29 mouse cellular contexts compared by ENCODE assay signal in genomic region chr4:82891566-82891965, GRCm38 (mm10). TPM values are rescaled to one million over a fixed set of nuclear protein-coding genes. Genes with fewer than 3 reads are reported as not detected.
DNase-seq lines count a peak whose midpoint lies in the region; ATAC-seq and TF ChIP-seq lines count a peak whose summit lies in the region.
"Had no signal": no experiment of that assay in that cellular context is flagged by ENCODE, and none has a peak within 500 bp of the region (broad histone marks: within the 10 kb centered on the region; RNA-seq: fewer than 3 reads in every experiment).

No protein-coding gene starts in this region.

- 51% methylated on average over 2 of the region's 2 CpGs for WGBS in forebrain, postnatal 0 days
- 80% methylated on average over 2 of the region's 2 CpGs for WGBS in forebrain, embryonic 11.5 days
- 47% methylated on average over 2 of the region's 2 CpGs for WGBS in embryonic facial prominence, embryonic 14.5 days
- 31% methylated on average over 2 of the region's 2 CpGs for WGBS in limb, embryonic 13.5 days

- H3K4me3 ChIP-seq in forebrain, postnatal 0 days (ENCODE audit: low read depth, low read length): no peak overlapping the region
- no peak overlapping the region for H3K4me3 ChIP-seq in forebrain, embryonic 11.5 days (ENCODE audit: low read depth, low read length)
- H3K4me3 ChIP-seq in embryonic facial prominence, embryonic 14.5 days (ENCODE audit: low read depth, low read length): no peak overlapping the region
- H3K4me3 ChIP-seq in limb, embryonic 13.5 days: no peak overlapping the region
- H3K4me3 ChIP-seq: heart, adult 2 months; heart, embryonic 13.5 days; hindbrain, embryonic 15.5 days; liver, embryonic 12.5 days; midbrain, embryonic 12.5 days had no signal

- H3K9me3 ChIP-seq in forebrain, postnatal 0 days (ENCODE audit: low read length): no peaks in the 10 kb centered on the region
- H3K9me3 ChIP-seq in forebrain, embryonic 11.5 days (ENCODE audit: control insufficient read depth, low read length): no peaks in the 10 kb centered on the region
- no peaks in the 10 kb centered on the region for H3K9me3 ChIP-seq in embryonic facial prominence, embryonic 14.5 days (ENCODE audit: control insufficient read depth, low read length)
- H3K9me3 ChIP-seq in limb, embryonic 13.5 days: no peaks in the 10 kb centered on the region
- H3K9me3 ChIP-seq: heart, embryonic 13.5 days; hindbrain, embryonic 15.5 days; liver, embryonic 12.5 days; midbrain, embryonic 12.5 days had no signal

- no peak for ATAC-seq in forebrain, postnatal 0 days
- ATAC-seq in forebrain, embryonic 11.5 days (replicated peaks; ENCODE audit: low FRiP score): no peak
- 0 out of 2 replicates have a peak, but pooled peaks have one; percentile 43 for ATAC-seq in embryonic facial prominence, embryonic 14.5 days (ENCODE audit: low read depth)
- ATAC-seq in limb, embryonic 13.5 days (ENCODE audit: low FRiP score, low read depth): peak; percentile 64
- ATAC-seq: CD4-positive, CD25-positive, alpha-beta regulatory T cell, adult 4 months; liver, embryonic 12.5 days had no signal

- no peak overlapping the region for H3K9ac ChIP-seq in forebrain, postnatal 0 days
- H3K9ac ChIP-seq in forebrain, embryonic 11.5 days (ENCODE audit: low read length): no peak overlapping the region
- H3K9ac ChIP-seq in embryonic facial prominence, embryonic 14.5 days (ENCODE audit: low read depth, low read length): no peak overlapping the region
- H3K9ac ChIP-seq in limb, embryonic 13.5 days: no peak overlapping the region
- H3K9ac ChIP-seq: heart, embryonic 13.5 days; hindbrain, embryonic 15.5 days; liver, embryonic 12.5 days; midbrain, embryonic 12.5 days had no signal

- no peak for TF ChIP-seq CTCF in forebrain, postnatal 0 days (IDR thresholded peaks at IDR 0.05; ENCODE audit: low read depth)

- no peaks in the 10 kb centered on the region for H3K36me3 ChIP-seq in forebrain, postnatal 0 days (ENCODE audit: insufficient read depth)
- H3K36me3 ChIP-seq in forebrain, embryonic 11.5 days (ENCODE audit: control insufficient read depth, insufficient read depth, low read length): no peaks in the 10 kb centered on the region
- H3K36me3 ChIP-seq in embryonic facial prominence, embryonic 14.5 days (ENCODE audit: control insufficient read depth, insufficient read depth, low read length): no peaks in the 10 kb centered on the region
- no peaks in the 10 kb centered on the region for H3K36me3 ChIP-seq in limb, embryonic 13.5 days
- H3K36me3 ChIP-seq: hindbrain, embryonic 15.5 days; liver, embryonic 12.5 days; midbrain, embryonic 12.5 days had no signal

- H3K27ac ChIP-seq in forebrain, postnatal 0 days (ENCODE audit: low read depth, low read length): no peak overlapping the region
- H3K27ac ChIP-seq in forebrain, embryonic 11.5 days (ENCODE audit: low read depth, low read length): no peak overlapping the region
- H3K27ac ChIP-seq in embryonic facial prominence, embryonic 14.5 days (replicated peaks; ENCODE audit: low read depth, low read length): peak overlapping the region; percentile 89
- peak overlapping the region; percentile 94 for H3K27ac ChIP-seq in limb, embryonic 13.5 days
- H3K27ac ChIP-seq: heart, adult 2 months; hindbrain, embryonic 15.5 days; liver, embryonic 12.5 days; midbrain, embryonic 12.5 days had no signal

- H3K4me1 ChIP-seq in forebrain, postnatal 0 days (ENCODE audit: insufficient read depth): 0 out of 2 replicates have a peak, but pooled peaks cover 5% of the 10 kb centered on the region
- H3K4me1 ChIP-seq in forebrain, embryonic 11.5 days (replicated peaks; ENCODE audit: control insufficient read depth, insufficient read depth, low read length): no peaks in the 10 kb centered on the region
- peaks cover 25% of the 10 kb centered on the region for H3K4me1 ChIP-seq in embryonic facial prominence, embryonic 14.5 days (ENCODE audit: control insufficient read depth, insufficient read depth, low read length)
- H3K4me1 ChIP-seq in limb, embryonic 13.5 days: peaks cover 44% of the 10 kb centered on the region
- H3K4me1 ChIP-seq: hindbrain, embryonic 15.5 days; liver, embryonic 12.5 days; midbrain, embryonic 12.5 days had no signal

- peak; percentile 17 for DNase-seq in forebrain, postnatal 0 days
- no peak for DNase-seq in forebrain, embryonic 11.5 days (ENCODE audit: low spot score)
- DNase-seq in Muller cell, postnatal 12 days (ENCODE audit: inconsistent ontology term): peak; percentile 18
- no peak for DNase-seq in embryonic facial prominence, embryonic 14.5 days (ENCODE audit: low spot score)
- DNase-seq in adrenal gland, postnatal 4 days (ENCODE audit: low spot score in 2 of 2): no peak
- DNase-seq in lung, postnatal 4 days: no peak
- no peak for DNase-seq in testis, postnatal 14 days (ENCODE audit: low spot score)
- DNase-seq: adrenal gland, postnatal 36 days; cerebellum, adult 11 months; cerebellum, adult 9-11 months; heart, adult 2 months; kidney, adult 8-10 months; lung, adult 18-20 months; lung, postnatal 10 days; thymus, postnatal 25 days had no signal

- H3K4me2 ChIP-seq in forebrain, postnatal 0 days (ENCODE audit: low read depth): no peak overlapping the region
- no peak overlapping the region for H3K4me2 ChIP-seq in forebrain, embryonic 11.5 days (ENCODE audit: low read depth, low read length, severe bottlenecking)
- peak overlapping the region; percentile 19; the same call in 1 of the 2 replicates for H3K4me2 ChIP-seq in embryonic facial prominence, embryonic 14.5 days (ENCODE audit: low read depth, low read length)
- H3K4me2 ChIP-seq in limb, embryonic 13.5 days (replicated peaks): 0 out of 2 replicates have a peak overlapping the region, but pooled peaks have one; percentile 12
- H3K4me2 ChIP-seq: heart, embryonic 13.5 days; hindbrain, embryonic 15.5 days; liver, embryonic 12.5 days; midbrain, embryonic 12.5 days had no signal

- no peaks in the 10 kb centered on the region for H3K27me3 ChIP-seq in forebrain, postnatal 0 days (ENCODE audit: insufficient read depth, low read length)
- H3K27me3 ChIP-seq in forebrain, embryonic 11.5 days (ENCODE audit: control insufficient read depth, insufficient read depth, low read length): no peaks in the 10 kb centered on the region
- no peaks in the 10 kb centered on the region for H3K27me3 ChIP-seq in embryonic facial prominence, embryonic 14.5 days (replicated peaks; ENCODE audit: control insufficient read depth, insufficient read depth, low read length)
- no peaks in the 10 kb centered on the region for H3K27me3 ChIP-seq in limb, embryonic 13.5 days
- H3K27me3 ChIP-seq: heart, embryonic 13.5 days; hindbrain, embryonic 15.5 days; liver, embryonic 12.5 days; midbrain, embryonic 12.5 days had no signal

RNA-seq across cellular contexts. Expression of gene Cer1, which starts 6.6 kb away (rescaled TPM):
- total RNA-seq in forebrain, postnatal 0 days (2014; rRNA removed): 0.15 and 0.19 TPM in 2 replicates
- polyA plus RNA-seq in forebrain, postnatal 0 days (2015; fragmentation: Nextera tagmentation; extraction: Ambion mirVana): 0.08 TPM in 1 of 2 replicates, not detected in the other
- polyA plus RNA-seq in forebrain, embryonic 11.5 days (2014; fragmentation: Nextera tagmentation; extraction: Ambion mirVana): not detected in 2 replicates
- polyA plus RNA-seq in embryonic facial prominence, embryonic 14.5 days (2014; fragmentation: Nextera tagmentation; extraction: Ambion mirVana): 0.65 and 1.00 TPM in 2 replicates
- polyA plus RNA-seq in limb, embryonic 13.5 days (2015; fragmentation: Nextera tagmentation; extraction: Ambion mirVana): 1.1 and 1.3 TPM in 2 replicates
- total RNA-seq in adrenal gland, postnatal 4 days (2021): under 1 TPM in 1 of 2 experiments, not detected in 1; 0.17 TPM
- total RNA-seq: adrenal gland, postnatal 36 days; common myeloid progenitor, adult 5-6 weeks; gastrocnemius, adult 8-10 months; heart, adult 2 months; heart, postnatal 25 days; layer of hippocampus, adult 18-20 months; megakaryocyte progenitor cell, adult 5-6 weeks; monocyte, adult 5-6 weeks; neutrophil, adult 5-6 weeks had no signal
- polyA plus RNA-seq: CD4-positive, CD25-positive, alpha-beta regulatory T cell, adult 4 months; heart, adult 2 months; hindbrain, embryonic 15.5 days; liver, embryonic 12.5 days; midbrain, embryonic 12.5 days; testis, adult 2 months had no signal

RNA-seq across cellular contexts. Expression of gene Zdhhc21, which starts 31.8 kb away (rescaled TPM):
- 31.6 and 39.6 TPM in 2 replicates for total RNA-seq in forebrain, postnatal 0 days (2014; rRNA removed)
- 6.2 and 11.9 TPM in 2 replicates for polyA plus RNA-seq in forebrain, postnatal 0 days (2015; fragmentation: Nextera tagmentation; extraction: Ambion mirVana)
- polyA plus RNA-seq in forebrain, embryonic 11.5 days (2014; fragmentation: Nextera tagmentation; extraction: Ambion mirVana): 14.2 and 15.6 TPM in 2 replicates
- 13.4 and 15.1 TPM in 2 replicates for polyA plus RNA-seq in embryonic facial prominence, embryonic 14.5 days (2014; fragmentation: Nextera tagmentation; extraction: Ambion mirVana)
- polyA plus RNA-seq in limb, embryonic 13.5 days (2015; fragmentation: Nextera tagmentation; extraction: Ambion mirVana): 13.5 and 13.8 TPM in 2 replicates
- 10 to 100 TPM; 23.2 to 25.0 TPM for total RNA-seq in adrenal gland, postnatal 4 days (2021)

Comparison
In these comparisons a context has a peak if more than half of its experiments do, and no peak if none do; other contexts are left out.
1. DNase-seq: peak in forebrain, postnatal 0 days (single experiment) and Muller cell, postnatal 12 days (single experiment); none in forebrain, embryonic 11.5 days (single experiment), embryonic facial prominence, embryonic 14.5 days (single experiment), adrenal gland, postnatal 4 days (0 of 2), lung, postnatal 4 days (0 of 2) and testis, postnatal 14 days (single experiment).
2. ATAC-seq: peak in embryonic facial prominence, embryonic 14.5 days (single experiment) and limb, embryonic 13.5 days (single experiment); none in forebrain, postnatal 0 days (single experiment) and forebrain, embryonic 11.5 days (single experiment).
3. H3K27ac ChIP-seq: peak in embryonic facial prominence, embryonic 14.5 days (single experiment) and limb, embryonic 13.5 days (single experiment); none in forebrain, postnatal 0 days (single experiment) and forebrain, embryonic 11.5 days (single experiment).
4. H3K4me2 ChIP-seq: peak in embryonic facial prominence, embryonic 14.5 days (single experiment) and limb, embryonic 13.5 days (single experiment); none in forebrain, postnatal 0 days (single experiment) and forebrain, embryonic 11.5 days (single experiment).